Comparison of ENCODE assay signal across 15 mouse cellular contexts in genomic region chr10:97492367-97492980, GRCm38 (mm10). TPM values are rescaled to one million over a fixed set of nuclear protein-coding genes. Genes with fewer than 3 reads are reported as not detected.
"Had no signal": no experiment of that assay in that cellular context is flagged by ENCODE, and none has a peak within 500 bp of the region (broad histone marks: within the 10 kb centered on the region; RNA-seq: fewer than 3 reads in every experiment).

No protein-coding gene starts in this region.

- H3K4me1 ChIP-seq: limb, embryonic 12.5 days; midbrain, embryonic 13.5 days; neural tube, embryonic 15.5 days; stomach, embryonic 15.5 days had no signal

- H3K9me3 ChIP-seq: limb, embryonic 12.5 days; midbrain, embryonic 13.5 days; neural tube, embryonic 15.5 days; stomach, embryonic 15.5 days had no signal

- H3K27me3 ChIP-seq: limb, embryonic 12.5 days; midbrain, embryonic 13.5 days; neural tube, embryonic 15.5 days; stomach, embryonic 15.5 days had no signal

- H3K9ac ChIP-seq: limb, embryonic 12.5 days; liver, embryonic 14.5 days; midbrain, embryonic 13.5 days; neural tube, embryonic 15.5 days; stomach, embryonic 15.5 days had no signal

- ATAC-seq: lung, postnatal 0 days; midbrain, embryonic 13.5 days had no signal

- H3K36me3 ChIP-seq: limb, embryonic 12.5 days; midbrain, embryonic 13.5 days; neural tube, embryonic 15.5 days; stomach, embryonic 15.5 days had no signal

- H3K4me2 ChIP-seq: limb, embryonic 12.5 days; midbrain, embryonic 13.5 days; neural tube, embryonic 15.5 days; stomach, embryonic 15.5 days had no signal

- DNase-seq: kidney, postnatal 25 days; liver; lung, adult 2 months; lung, postnatal 36 days; right cerebral cortex, postnatal 14 days; thymus, adult 2 months; thymus, postnatal 25 days had no signal

- H3K27ac ChIP-seq: limb, embryonic 12.5 days; liver, embryonic 14.5 days; midbrain, embryonic 13.5 days; neural tube, embryonic 15.5 days; stomach, embryonic 15.5 days had no signal

- H3K4me3 ChIP-seq: limb, embryonic 12.5 days; midbrain, embryonic 13.5 days; myocyte; neural tube, embryonic 15.5 days; stomach, embryonic 15.5 days had no signal

RNA-seq across cellular contexts. Expression of gene Dcn, which starts 13.1 kb away (rescaled TPM):
- total RNA-seq: megakaryocyte progenitor cell, adult 5-6 weeks had no signal
